Mouse (Mus musculus) G1E (cell line): Measurements from ENCODE around the gene Olfr137. TPM values are rescaled to one million over a fixed set of nuclear protein-coding genes. Genes with fewer than 3 reads are reported as not detected.

Experiments
- ATAC-seq: 2 replicates; pipeline ENCODE4 v1.8.0; 2016; ENCODE audit warnings: mild to moderate bottlenecking; ENCODE audit not compliant: insufficient number of reproducible peaks, poor library complexity, low FRiP score, severe bottlenecking; ENCODE audit errors: extremely low read depth
- DNase-seq: peaks from one replicate; pipeline ENCODE4 v3.0.0; 2012; ENCODE audit warnings: low spot score
- H3K27me3 ChIP-seq: 2 replicates; pipeline ENCODE4 v1.6.1; 2012; ENCODE audit warnings: mild to moderate bottlenecking, low read length, inconsistent platforms; ENCODE audit not compliant: insufficient read depth
- H3K36me3 ChIP-seq: replicated peaks from 2 replicates; pipeline ENCODE3; 2012; ENCODE audit warnings: mild to moderate bottlenecking, inconsistent platforms
- H3K4me1 ChIP-seq: 2 replicates; pipeline ENCODE4 v1.6.1; 2012; ENCODE audit warnings: low read depth, low read length, inconsistent platforms, mixed read lengths; ENCODE audit not compliant: insufficient read depth
- H3K4me3 ChIP-seq: 2 replicates; pipeline ENCODE4 v1.5.1; 2012; ENCODE audit warnings: low read depth, mild to moderate bottlenecking, inconsistent platforms, low read length, moderate library complexity, mixed read lengths
- H3K9me3 ChIP-seq: replicated peaks from 2 replicates; pipeline ENCODE4 v1.6.1; 2012; ENCODE audit warnings: inconsistent platforms
- CTCF ChIP-seq: IDR thresholded peaks from 2 replicates; pipeline ENCODE4 v1.5.1; 2012; ENCODE audit warnings: low read depth, low read length, inconsistent platforms, mixed read lengths
- GATA1 ChIP-seq: IDR thresholded peaks from 2 replicates; pipeline ENCODE4 v1.6.1; 2012; ENCODE audit warnings: borderline replicate concordance, low read length, inconsistent platforms, mixed read lengths
- GATA2 ChIP-seq: IDR thresholded peaks from 2 replicates; pipeline ENCODE4 v1.6.1; 2012; ENCODE audit warnings: low read depth, low read length, inconsistent platforms, borderline replicate concordance
- POLR2AphosphoS5 ChIP-seq: IDR thresholded peaks from 2 replicates; pipeline ENCODE4 v1.6.1; 2012; ENCODE audit warnings: low read depth, low read length, inconsistent platforms; ENCODE audit not compliant: insufficient replicate concordance
- TAL1 ChIP-seq: conservative IDR thresholded peaks from 2 replicates; pipeline ENCODE4 v1.6.1; 2012; ENCODE audit warnings: low read depth, low read length, inconsistent platforms, mixed read lengths
- polyA plus RNA-seq: library from polyadenylated mRNA; stranded (reverse); fragments of >175 nt; gene quantifications from 2 replicates; pipeline ENCODE4 v1.2.3, GENCODE M21; 2012
- total RNA-seq, 2 experiments: library from RNA; stranded (forward) in 1 of 2; stranded (reverse) in 1 of 2; fragments of 200-1000 nt in 1 of 2; fragments of >200 nt in 1 of 2; fragmentation: Nextera tagmentation in 1 of 2; gene quantifications; 2 replicates each; pipeline ENCODE4 v1.2.3; 2014 to 2017

Olfr137 gene
- not detected in 2 replicates for total RNA-seq (2014; fragmentation: Nextera tagmentation)
- total RNA-seq (2017), result not detected in 2 replicates
- not detected in 2 replicates for polyA plus RNA-seq

- no peak for TF ChIP-seq GATA2
- TF ChIP-seq CTCF, result no peak
- no peak for TF ChIP-seq POLR2AphosphoS5
- no peak for TF ChIP-seq TAL1
- no peak for TF ChIP-seq GATA1
- H3K9me3 ChIP-seq, result peaks cover 3% of the 10 kb centered on the region; the same call in 1 of the 2 replicates
- H3K4me3 ChIP-seq, result no peak within 1 kb of the TSS
- H3K27me3 ChIP-seq, result no peaks in the 10 kb centered on the region
- DNase-seq (no peak), ATAC-seq (no peak)
- no peaks in the 10 kb centered on the region for H3K36me3 ChIP-seq
- no peaks in the 10 kb centered on the region for H3K4me1 ChIP-seq
These were observed at the start of gene Olfr137 for GRCm38 (mm10) chr17:38307470-38307869. Olfr137 (minus strand) TSS chr17:38307570.

GRCm38 (mm10) chr17:38329531-38329930, 22.2 kb upstream of the Olfr137 start, which contains the start of gene Olfr136:
Olfr136 (plus strand) TSS chr17:38329831.
- no peak for TF ChIP-seq GATA2
- TF ChIP-seq POLR2AphosphoS5, result no peak
- no peak for TF ChIP-seq GATA1
- TF ChIP-seq CTCF, result no peak
- no peak for TF ChIP-seq TAL1
- no peak within 1 kb of the TSS for H3K4me3 ChIP-seq
- no peak for ATAC-seq

DNA sequence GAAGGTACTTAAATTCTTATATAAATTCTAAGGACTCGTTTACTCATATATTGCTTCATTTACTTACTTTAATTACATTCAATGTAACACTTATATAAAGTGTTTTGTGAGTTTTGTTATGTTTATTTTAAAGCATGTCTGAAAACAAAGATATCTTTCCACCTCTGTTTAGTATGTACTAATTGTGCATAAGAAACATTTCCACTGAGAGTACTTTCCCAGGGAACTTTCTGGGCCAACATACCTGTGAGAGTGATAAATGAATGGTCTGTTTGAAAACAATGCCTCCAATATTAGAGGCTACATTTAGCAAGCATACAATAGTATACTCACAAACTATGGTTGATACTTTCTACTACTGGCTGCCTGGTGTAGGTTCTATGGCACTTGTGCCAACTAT, 46.6 kb downstream of the Olfr137 start, which contains the start of gene Olfr138:
Olfr138 (plus strand) TSS at position 301 of the 400 bp plus-strand sequence.
- ATAC-seq, result no peak
- Histone ChIP-seq H3K4me1 (no peaks in the 10 kb centered on the region), H3K9me3 (no peaks in the 10 kb centered on the region), H3K36me3 (no peaks in the 10 kb centered on the region), H3K4me3 (no peak within 1 kb of the TSS), H3K27me3 (no peaks in the 10 kb centered on the region)
- TF ChIP-seq POLR2AphosphoS5, result no peak
- no peak for TF ChIP-seq GATA2
- TF ChIP-seq TAL1, result no peak
- TF ChIP-seq GATA1, result no peak
- no peak for TF ChIP-seq CTCF
- no peak for DNase-seq

More at GRCm38 (mm10) chr17:38329531-38329930, 22.2 kb upstream of the Olfr137 start, which contains the start of gene Olfr136:
- H3K36me3 ChIP-seq, result no peaks in the 10 kb centered on the region
- peaks cover 9% of the 10 kb centered on the region; the same call in 1 of the 2 replicates for H3K9me3 ChIP-seq
- DNase-seq, result no peak
- no peaks in the 10 kb centered on the region for H3K4me1 ChIP-seq
- H3K27me3 ChIP-seq, result no peaks in the 10 kb centered on the region

Other genes with a start within 250 kb of the Olfr137 start
- gene Olfr129, start 247.5 kb downstream of the Olfr137 start, total RNA-seq (2014; fragmentation: Nextera tagmentation), result not detected in 2 replicates
- 0.06 and 0.11 TPM in 2 replicates for gene Olfr129, start 247.5 kb downstream of the Olfr137 start, total RNA-seq (2017)
- not detected in 2 replicates for gene Olfr129, start 247.5 kb downstream of the Olfr137 start, polyA plus RNA-seq
- not detected in 2 replicates for gene Olfr130, start 243.6 kb downstream of the Olfr137 start, total RNA-seq (2014; fragmentation: Nextera tagmentation)
- 0.05 TPM in 1 of 2 replicates, not detected in the other for gene Olfr130, start 243.6 kb downstream of the Olfr137 start, total RNA-seq (2017)
- not detected in 2 replicates for gene Olfr130, start 243.6 kb downstream of the Olfr137 start, polyA plus RNA-seq
- gene Olfr131, start 218.9 kb downstream of the Olfr137 start, total RNA-seq (2014; fragmentation: Nextera tagmentation), result not detected in 2 replicates
- 0.11 TPM in 1 of 2 replicates, not detected in the other for gene Olfr131, start 218.9 kb downstream of the Olfr137 start, total RNA-seq (2017)
- gene Olfr131, start 218.9 kb downstream of the Olfr137 start, polyA plus RNA-seq, result not detected in 2 replicates
- not detected in 2 replicates for gene Olfr132, start 173.0 kb downstream of the Olfr137 start, total RNA-seq (2014; fragmentation: Nextera tagmentation)
- gene Olfr132, start 173.0 kb downstream of the Olfr137 start, total RNA-seq (2017), result 0.11 TPM in 1 of 2 replicates, not detected in the other
- not detected in 2 replicates for gene Olfr132, start 173.0 kb downstream of the Olfr137 start, polyA plus RNA-seq
- not detected in 2 replicates for gene Olfr133, start 162.3 kb downstream of the Olfr137 start, total RNA-seq (2014; fragmentation: Nextera tagmentation)
- gene Olfr133, start 162.3 kb downstream of the Olfr137 start, total RNA-seq (2017), result 0.06 TPM in 1 of 2 replicates, not detected in the other
- gene Olfr133, start 162.3 kb downstream of the Olfr137 start, polyA plus RNA-seq, result not detected in 2 replicates
- gene Olfr134, start 136.2 kb downstream of the Olfr137 start, total RNA-seq (2014; fragmentation: Nextera tagmentation), result not detected in 2 replicates
- 0.06 TPM in 1 of 2 replicates, not detected in the other for gene Olfr134, start 136.2 kb downstream of the Olfr137 start, total RNA-seq (2017)
- gene Olfr134, start 136.2 kb downstream of the Olfr137 start, polyA plus RNA-seq, result not detected in 2 replicates
- not detected in 2 replicates for gene Olfr135, start 103.2 kb downstream of the Olfr137 start, total RNA-seq (2014; fragmentation: Nextera tagmentation)
- 0.12 and 0.16 TPM in 2 replicates for gene Olfr135, start 103.2 kb downstream of the Olfr137 start, total RNA-seq (2017)
- gene Olfr135, start 103.2 kb downstream of the Olfr137 start, polyA plus RNA-seq, result not detected in 2 replicates
- gene Olfr138, start 46.5 kb downstream of the Olfr137 start, total RNA-seq (2014; fragmentation: Nextera tagmentation), result not detected in 2 replicates
- not detected in 2 replicates for gene Olfr138, start 46.5 kb downstream of the Olfr137 start, total RNA-seq (2017)
- gene Olfr138, start 46.5 kb downstream of the Olfr137 start, polyA plus RNA-seq, result not detected in 2 replicates
- gene Olfr136, start 22.3 kb upstream of the Olfr137 start, total RNA-seq (2014; fragmentation: Nextera tagmentation), result not detected in 2 replicates
- 0.11 TPM in 1 of 2 replicates, not detected in the other for gene Olfr136, start 22.3 kb upstream of the Olfr137 start, total RNA-seq (2017)
- gene Olfr136, start 22.3 kb upstream of the Olfr137 start, polyA plus RNA-seq, result not detected in 2 replicates
- not detected in 2 replicates for gene Esp36, start 112.6 kb upstream of the Olfr137 start, total RNA-seq (2014; fragmentation: Nextera tagmentation)
- gene Esp36, start 112.6 kb upstream of the Olfr137 start, total RNA-seq (2017), result not detected in 2 replicates
- not detected in 2 replicates for gene Esp36, start 112.6 kb upstream of the Olfr137 start, polyA plus RNA-seq
- not detected in 2 replicates for gene Esp34, start 246.6 kb upstream of the Olfr137 start, total RNA-seq (2014; fragmentation: Nextera tagmentation)
- gene Esp34, start 246.6 kb upstream of the Olfr137 start, total RNA-seq (2017), result 0.06 and 0.16 TPM in 2 replicates
- gene Esp34, start 246.6 kb upstream of the Olfr137 start, polyA plus RNA-seq, result not detected in 2 replicates